Mouse (Mus musculus) embryo, embryonic 10.5 days (tissue): Measurements from ENCODE around the gene Slc6a19.

Source experiments
- DNase-seq: peaks from one replicate; pipeline ENCODE4 v3.0.0-alpha.2; 2015; ENCODE audit warnings: low spot score

The Slc6a19 gene

DNA sequence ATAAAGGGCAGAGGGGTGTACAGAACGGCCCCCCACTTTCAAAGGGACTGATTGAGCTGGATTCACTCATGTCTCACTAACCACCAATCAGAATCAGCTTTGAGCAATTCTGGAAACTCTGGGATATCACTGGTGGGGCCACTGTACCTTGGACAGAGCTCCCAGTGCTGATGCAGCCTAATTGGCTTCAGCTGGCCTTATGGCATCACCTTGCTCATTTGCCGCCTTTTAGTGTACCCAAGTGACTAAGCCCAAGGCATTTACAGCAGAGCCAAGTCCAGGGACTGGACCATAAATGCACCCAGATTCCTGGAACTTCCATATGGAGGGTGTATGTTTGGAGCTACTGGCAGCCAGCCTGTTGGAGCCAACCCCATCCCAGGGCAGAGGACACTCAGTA lies 45.7 kb downstream of the Slc6a19 start:
- DNase-seq, result no peak

DNA sequence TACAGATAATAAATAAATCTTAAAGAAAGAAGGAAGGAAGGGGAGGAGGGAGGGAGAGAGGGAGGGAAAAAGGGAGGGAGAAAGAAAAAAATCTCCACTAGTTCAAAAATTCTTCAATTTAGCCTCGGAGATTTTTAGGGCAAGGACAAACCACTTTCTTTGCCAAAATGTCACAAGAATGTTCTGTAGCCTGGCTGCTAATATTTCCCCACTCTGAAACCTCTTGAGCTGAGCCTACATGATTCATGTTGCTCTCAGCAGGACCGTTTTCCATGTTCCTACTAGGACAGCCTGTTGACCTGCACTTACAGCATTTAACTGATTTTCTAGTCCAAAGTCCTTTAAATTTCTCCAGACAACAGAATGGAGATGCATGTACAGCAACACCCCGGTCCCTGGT lies 49.7 kb downstream of the Slc6a19 start:
- DNase-seq, result no peak

DNA sequence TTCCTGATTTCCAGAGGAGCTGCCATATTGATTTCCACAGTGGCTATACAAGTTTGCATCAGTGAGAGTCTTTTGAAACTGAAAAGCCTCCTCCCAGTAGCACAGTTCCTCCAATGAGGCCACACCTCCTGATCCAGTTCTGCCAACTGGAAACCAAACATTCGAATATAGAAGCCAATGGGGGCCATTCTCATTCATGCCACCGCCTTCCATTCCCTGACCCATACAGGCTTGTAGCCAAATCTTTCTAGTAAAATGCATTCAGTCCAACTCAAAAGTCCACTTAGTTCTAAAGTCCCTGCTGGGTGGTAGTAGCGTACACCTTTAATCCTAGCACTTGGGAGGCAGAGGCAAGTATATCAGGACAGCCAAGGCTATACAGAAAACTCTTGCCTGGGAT lies 51.4 kb downstream of the Slc6a19 start:
- DNase-seq, result no peak

DNA sequence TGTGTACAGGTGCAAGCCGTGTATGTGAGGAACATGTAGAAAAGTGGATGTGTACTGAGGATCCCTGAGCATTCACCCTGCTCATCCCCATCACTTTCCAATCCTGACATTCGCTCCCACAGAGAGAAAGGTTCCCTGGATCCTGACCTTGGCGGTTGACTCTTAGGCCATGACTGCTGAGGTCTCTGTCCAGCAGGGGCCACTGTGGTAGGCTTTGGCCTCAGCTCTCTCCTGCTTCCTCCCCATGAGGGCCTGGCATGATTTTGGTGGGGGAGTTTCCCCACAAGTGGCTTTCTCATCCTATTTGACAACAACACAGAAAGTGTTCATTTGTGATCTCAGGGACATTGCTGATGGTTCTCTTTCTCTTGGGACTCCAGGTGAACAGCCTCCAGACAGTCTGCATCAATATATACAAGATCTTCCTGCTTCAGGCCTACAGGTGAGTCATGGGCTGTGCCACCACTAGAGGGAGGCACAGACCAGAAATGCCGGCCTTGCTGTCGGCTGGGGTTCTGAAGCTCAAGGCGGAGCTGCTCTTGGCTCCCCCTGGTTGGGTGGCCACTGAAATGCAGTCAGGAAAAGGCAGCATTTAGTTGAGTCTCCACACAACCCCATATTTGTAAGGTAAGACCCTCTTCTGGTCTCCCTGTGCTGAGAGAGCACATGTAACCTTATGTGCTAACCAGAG lies 58.1 kb downstream of the Slc6a19 start:
- peak; percentile 58 for DNase-seq

DNA sequence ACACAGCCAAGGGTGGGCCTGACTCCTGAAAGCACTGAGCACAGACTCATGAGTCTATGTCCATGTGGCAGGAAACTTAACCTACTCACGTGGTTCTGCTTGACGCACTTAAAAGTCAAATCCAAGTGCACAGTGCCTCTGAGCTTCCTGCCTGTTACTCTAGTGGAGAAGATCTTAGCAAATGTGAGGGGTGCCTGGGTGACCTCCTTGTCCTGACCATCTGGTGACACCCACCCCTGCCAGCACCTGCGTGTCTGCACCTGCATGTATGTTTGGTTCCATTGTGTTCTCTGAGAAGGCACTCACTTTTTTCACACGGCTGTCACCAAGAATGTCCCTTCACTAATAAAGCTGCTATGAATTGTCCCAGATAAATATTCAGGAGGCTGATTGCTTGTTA lies 63.4 kb downstream of the Slc6a19 start:
- no peak for DNase-seq

DNA sequence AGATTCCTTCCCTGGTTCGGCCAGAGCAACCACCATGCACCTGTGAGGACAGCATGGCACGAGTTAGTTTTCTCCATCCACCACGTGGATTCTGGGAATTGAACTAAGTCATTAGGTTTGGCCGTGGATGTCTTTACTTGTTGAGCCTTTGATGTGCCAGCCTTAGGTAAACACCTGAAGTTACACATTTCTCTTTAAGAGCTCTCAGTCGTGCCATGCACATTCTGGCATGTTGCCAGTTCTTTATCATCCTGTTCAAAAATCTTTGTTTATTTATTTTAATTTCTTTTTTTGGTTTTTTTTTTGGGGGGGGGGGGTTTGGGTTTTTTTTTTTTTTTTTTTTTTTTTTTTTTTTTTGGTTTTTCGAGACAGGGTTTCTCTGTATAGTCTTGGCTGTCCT lies 66.8 kb downstream of the Slc6a19 start:
- no peak for DNase-seq

DNA sequence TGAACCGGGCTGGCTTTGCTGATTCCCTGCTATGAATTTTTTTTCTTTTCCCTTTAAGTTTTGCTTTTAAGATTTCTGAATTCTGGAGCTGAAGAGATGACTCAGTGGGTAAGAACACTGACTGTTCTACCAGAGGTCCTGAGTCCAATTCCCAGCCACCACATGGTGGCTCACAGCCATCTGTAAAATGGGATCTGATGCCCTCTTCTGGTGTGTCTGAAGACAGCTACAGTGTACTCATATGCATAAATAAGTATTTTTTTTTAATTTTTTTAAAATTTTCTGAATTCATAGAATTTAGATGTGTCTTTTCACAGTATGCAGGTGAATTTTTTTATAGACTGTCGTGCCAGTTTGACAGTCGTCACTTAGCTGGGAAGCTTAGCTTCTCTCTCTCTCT lies 72.8 kb downstream of the Slc6a19 start:
- DNase-seq, result no peak
